Mouse (Mus musculus): ENCODE results near the gene N4bp2. TPM values are rescaled to one million over a fixed set of nuclear protein-coding genes. Genes with fewer than 3 reads are reported as not detected.

The N4bp2 gene
- total RNA-seq (2012; rRNA removed) (13.5 and 15.1 TPM in 2 replicates), total RNA-seq (2014; rRNA removed) (12.8 and 13.1 TPM in 2 replicates), polyA plus RNA-seq (2012; ENCODE audit: insufficient read length, low read depth) (15.1 and 16.4 TPM in 2 replicates)

GRCm38 (mm10) chr5:65763088-65763915 is at the start of gene N4bp2:
TSS of gene N4bp2 (plus strand) at chr5:65763521.
- Histone ChIP-seq H3K4me3 (replicated peaks in 1 of 3; ENCODE audit: low read depth in 2 of 3, low read length in 2 of 3, poor library complexity in 1 of 3) (peak within 1 kb of the TSS; percentile 84 to 86 (median 85)), H3K27ac (ENCODE audit: insufficient read depth, low read depth) (peak within 1 kb of the TSS; percentile 50), H3K4me2 (ENCODE audit: insufficient read depth, low read depth, poor library complexity, severe bottlenecking) (peak within 1 kb of the TSS; percentile 67), H3K9me3 (replicated peaks; ENCODE audit: low read length) (no peaks in the 10 kb centered on the region), H3K36me3 (replicated peaks in 1 of 2; ENCODE audit: control insufficient read depth in 1 of 2, insufficient read depth in 1 of 2, low read length in 1 of 2) (peaks cover 0 to 3% of the 10 kb centered on the region in 2 experiments), H3K4me1 (ENCODE audit: control insufficient read depth in 1 of 2, insufficient read depth in 2 of 2) (peaks cover 0 to 5% of the 10 kb centered on the region in 2 experiments; a peak in 2 of 4 replicates), H3K9ac (ENCODE audit: insufficient read depth, low read depth) (peak within 1 kb of the TSS; percentile 93), H3K79me2 (replicated peaks; ENCODE audit: control insufficient read depth, extremely low read depth, insufficient read depth, poor library complexity, severe bottlenecking) (peaks cover 16% of the 10 kb centered on the region), H3K27me3 (replicated peaks) (peaks cover 5% of the 10 kb centered on the region)
- peak; percentile 46 for DNase-seq (ENCODE audit: extremely low read depth)
- dilution Hi-C loops (cut with MboI; ENCODE audit: extremely low pct_ligation_motif_present, extremely low pct_unique_long_range_greater_than_20kb, low sequenced_read_pairs) (no loop called here), in situ Hi-C loops (cut with MboI; ENCODE audit: low pct_ligation_motif_present, low pct_unique_long_range_greater_than_20kb, low sequenced_read_pairs) (no loop called here)
- TF ChIP-seq MXI1 (IDR thresholded peaks at IDR 0.05; ENCODE audit: low read depth, low read length) (peak; percentile 2; the same call in 1 of the 2 replicates), CHD2 (IDR thresholded peaks at IDR 0.05; ENCODE audit: low read length) (no peak), GABPA (IDR thresholded peaks at IDR 0.05; ENCODE audit: insufficient replicate concordance, low read depth, low read length) (no peak), ZMIZ1 (IDR thresholded peaks at IDR 0.05; ENCODE audit: low read depth, low read length) (no peak), TCF12 (IDR thresholded peaks at IDR 0.05; ENCODE audit: low read depth, low read length) (0 out of 2 replicates have a peak, but pooled peaks have one; percentile 47), CHD1 (IDR thresholded peaks at IDR 0.05; ENCODE audit: low read depth, low read length) (no peak), POLR2A (IDR thresholded peaks at IDR 0.05; ENCODE audit: low read depth, low read length) (no peak), USF1 (IDR thresholded peaks at IDR 0.05; ENCODE audit: low read depth, low read length) (no peak), ELF1 (IDR thresholded peaks at IDR 0.05; ENCODE audit: low read depth, low read length) (no peak; the same call in 1 of the 2 replicates), HCFC1 (IDR thresholded peaks at IDR 0.05; ENCODE audit: low read depth, low read length) (no peak)

- H3K27me3 ChIP-seq (replicated peaks) = no peaks in the 10 kb centered on the region
- in situ Hi-C loops (cut with MboI; ENCODE audit: low pct_ligation_motif_present, low pct_unique_long_range_greater_than_20kb, low sequenced_read_pairs) (loop anchor here (25.0 kb wide), 1 partner anchor 703 kb away; no protein-coding TSS in a partner anchor), dilution Hi-C loops (cut with MboI; ENCODE audit: extremely low pct_ligation_motif_present, extremely low pct_unique_long_range_greater_than_20kb, low sequenced_read_pairs) (no loop called here)
- TF ChIP-seq IRF4 (IDR thresholded peaks at IDR 0.05; ENCODE audit: low read depth, low read length) (no peak), MXI1 (IDR thresholded peaks at IDR 0.05; ENCODE audit: low read depth, low read length) (no peak), MAFK (IDR thresholded peaks at IDR 0.05; ENCODE audit: insufficient replicate concordance, low read length) (peak; percentile 72), MAZ (IDR thresholded peaks at IDR 0.05; ENCODE audit: low read depth, low read length) (no peak)
- no peaks in the 10 kb centered on the region for H3K4me1 ChIP-seq (ENCODE audit: control insufficient read depth in 1 of 2, insufficient read depth in 2 of 2)
- no peak overlapping the region for H3K4me3 ChIP-seq (replicated peaks in 1 of 3; ENCODE audit: low read depth in 2 of 3, low read length in 2 of 3, poor library complexity in 1 of 3)
- H3K27ac ChIP-seq (ENCODE audit: insufficient read depth, low read depth) = no peak overlapping the region
- no peaks in the 10 kb centered on the region for H3K79me2 ChIP-seq (replicated peaks; ENCODE audit: control insufficient read depth, extremely low read depth, insufficient read depth, poor library complexity, severe bottlenecking)
- no peak overlapping the region for H3K9ac ChIP-seq (ENCODE audit: insufficient read depth, low read depth)
- no peaks in the 10 kb centered on the region for H3K9me3 ChIP-seq (replicated peaks; ENCODE audit: low read length)
- no peak for DNase-seq (ENCODE audit: extremely low read depth)
- H3K36me3 ChIP-seq (replicated peaks in 1 of 2; ENCODE audit: control insufficient read depth in 1 of 2, insufficient read depth in 1 of 2, low read length in 1 of 2) = no peaks in the 10 kb centered on the region
- H3K4me2 ChIP-seq (ENCODE audit: insufficient read depth, low read depth, poor library complexity, severe bottlenecking) = no peak overlapping the region
Measured at GRCm38 (mm10) chr5:65715084-65715483, 48.2 kb upstream of the N4bp2 start.

All from CH12.LX (cell line).